Mouse (Mus musculus) G1E (cell line): Measurements from ENCODE around the gene Sult4a1. TPM values are rescaled to one million over a fixed set of nuclear protein-coding genes. Genes with fewer than 3 reads are reported as not detected.

Source experiments
- ATAC-seq: 2 replicates; pipeline ENCODE4 v1.8.0; 2016; ENCODE audit warnings: mild to moderate bottlenecking; ENCODE audit not compliant: insufficient number of reproducible peaks, poor library complexity, low FRiP score, severe bottlenecking; ENCODE audit errors: extremely low read depth
- DNase-seq: peaks from one replicate; pipeline ENCODE4 v3.0.0; 2012; ENCODE audit warnings: low spot score
- H3K27me3 ChIP-seq: 2 replicates; pipeline ENCODE4 v1.6.1; 2012; ENCODE audit warnings: mild to moderate bottlenecking, low read length, inconsistent platforms; ENCODE audit not compliant: insufficient read depth
- H3K36me3 ChIP-seq: replicated peaks from 2 replicates; pipeline ENCODE3; 2012; ENCODE audit warnings: mild to moderate bottlenecking, inconsistent platforms
- H3K4me1 ChIP-seq: 2 replicates; pipeline ENCODE4 v1.6.1; 2012; ENCODE audit warnings: low read depth, low read length, inconsistent platforms, mixed read lengths; ENCODE audit not compliant: insufficient read depth
- H3K4me3 ChIP-seq: 2 replicates; pipeline ENCODE4 v1.5.1; 2012; ENCODE audit warnings: low read depth, mild to moderate bottlenecking, inconsistent platforms, low read length, moderate library complexity, mixed read lengths
- H3K9me3 ChIP-seq: replicated peaks from 2 replicates; pipeline ENCODE4 v1.6.1; 2012; ENCODE audit warnings: inconsistent platforms
- CTCF ChIP-seq: IDR thresholded peaks from 2 replicates; pipeline ENCODE4 v1.5.1; 2012; ENCODE audit warnings: low read depth, low read length, inconsistent platforms, mixed read lengths
- GATA1 ChIP-seq: IDR thresholded peaks from 2 replicates; pipeline ENCODE4 v1.6.1; 2012; ENCODE audit warnings: borderline replicate concordance, low read length, inconsistent platforms, mixed read lengths
- GATA2 ChIP-seq: IDR thresholded peaks from 2 replicates; pipeline ENCODE4 v1.6.1; 2012; ENCODE audit warnings: low read depth, low read length, inconsistent platforms, borderline replicate concordance
- POLR2AphosphoS5 ChIP-seq: IDR thresholded peaks from 2 replicates; pipeline ENCODE4 v1.6.1; 2012; ENCODE audit warnings: low read depth, low read length, inconsistent platforms; ENCODE audit not compliant: insufficient replicate concordance
- TAL1 ChIP-seq: conservative IDR thresholded peaks from 2 replicates; pipeline ENCODE4 v1.6.1; 2012; ENCODE audit warnings: low read depth, low read length, inconsistent platforms, mixed read lengths
- polyA plus RNA-seq: library from polyadenylated mRNA; stranded (reverse); fragments of >175 nt; gene quantifications from 2 replicates; pipeline ENCODE4 v1.2.3, GENCODE M21; 2012
- total RNA-seq, 2 experiments: library from RNA; stranded (forward) in 1 of 2; stranded (reverse) in 1 of 2; fragments of 200-1000 nt in 1 of 2; fragments of >200 nt in 1 of 2; fragmentation: Nextera tagmentation in 1 of 2; gene quantifications; 2 replicates each; pipeline ENCODE4 v1.2.3; 2014 to 2017

Sult4a1 gene
- total and polyA plus RNA-seq, 3 experiments, result not detected

- H3K4me1 ChIP-seq, result no peaks in the 10 kb centered on the region
- no peaks in the 10 kb centered on the region for H3K36me3 ChIP-seq
- no peaks in the 10 kb centered on the region for H3K27me3 ChIP-seq
- H3K4me3 ChIP-seq, result no peak overlapping the region
- TF ChIP-seq TAL1, result no peak
- TF ChIP-seq GATA1, result no peak
- TF ChIP-seq POLR2AphosphoS5, result no peak
- no peak for TF ChIP-seq CTCF
- no peak for TF ChIP-seq GATA2
- peaks cover 59% of the 10 kb centered on the region for H3K9me3 ChIP-seq
- no peak for ATAC-seq
- DNase-seq, result no peak
These were observed 68.5 kb downstream of the Sult4a1 start for GRCm38 (mm10) chr15:84037067-84037466.

Other genes with a start within 250 kb of the Sult4a1 start
- not detected in 2 replicates for gene Efcab6, start 40.4 kb downstream of the Sult4a1 start, total RNA-seq (2014; fragmentation: Nextera tagmentation)
- not detected in 2 replicates for gene Efcab6, start 40.4 kb downstream of the Sult4a1 start, total RNA-seq (2017)
- gene Efcab6, start 40.4 kb downstream of the Sult4a1 start, polyA plus RNA-seq, result not detected in 2 replicates
- gene Pnpla5, start 17.4 kb upstream of the Sult4a1 start, total RNA-seq (2014; fragmentation: Nextera tagmentation), result not detected in 2 replicates
- not detected in 2 replicates for gene Pnpla5, start 17.4 kb upstream of the Sult4a1 start, total RNA-seq (2017)
- gene Pnpla5, start 17.4 kb upstream of the Sult4a1 start, polyA plus RNA-seq, result not detected in 2 replicates
- gene Pnpla3, start 62.1 kb upstream of the Sult4a1 start, total RNA-seq (2014; fragmentation: Nextera tagmentation), result not detected in 2 replicates
- not detected in 2 replicates for gene Pnpla3, start 62.1 kb upstream of the Sult4a1 start, total RNA-seq (2017)
- not detected in 2 replicates for gene Pnpla3, start 62.1 kb upstream of the Sult4a1 start, polyA plus RNA-seq
- gene Samm50, start 86.5 kb upstream of the Sult4a1 start, total RNA-seq (2014; fragmentation: Nextera tagmentation), result 52.4 and 61.4 TPM in 2 replicates
- 43.6 and 46.5 TPM in 2 replicates for gene Samm50, start 86.5 kb upstream of the Sult4a1 start, total RNA-seq (2017)
- gene Samm50, start 86.5 kb upstream of the Sult4a1 start, polyA plus RNA-seq, result 32.8 and 51.2 TPM in 2 replicates
- 3.9 TPM in 1 of 2 replicates, not detected in the other for gene Parvb, start 126.3 kb upstream of the Sult4a1 start, total RNA-seq (2014; fragmentation: Nextera tagmentation)
- not detected in 2 replicates for gene Parvb, start 126.3 kb upstream of the Sult4a1 start, total RNA-seq (2017)
- gene Parvb, start 126.3 kb upstream of the Sult4a1 start, polyA plus RNA-seq, result 0.04 TPM in 2 replicates
- gene Parvg, start 218.3 kb upstream of the Sult4a1 start, total RNA-seq (2014; fragmentation: Nextera tagmentation), result not detected in 2 replicates
- gene Parvg, start 218.3 kb upstream of the Sult4a1 start, total RNA-seq (2017), result 0.12 TPM in 1 of 2 replicates, not detected in the other
- 0.02 and 0.03 TPM in 2 replicates for gene Parvg, start 218.3 kb upstream of the Sult4a1 start, polyA plus RNA-seq